Mouse (Mus musculus): ENCODE results near the gene Dhx15.
A peak's percentile ranks its signal among the peaks of the same experiment; 100 is the strongest.

DNA sequence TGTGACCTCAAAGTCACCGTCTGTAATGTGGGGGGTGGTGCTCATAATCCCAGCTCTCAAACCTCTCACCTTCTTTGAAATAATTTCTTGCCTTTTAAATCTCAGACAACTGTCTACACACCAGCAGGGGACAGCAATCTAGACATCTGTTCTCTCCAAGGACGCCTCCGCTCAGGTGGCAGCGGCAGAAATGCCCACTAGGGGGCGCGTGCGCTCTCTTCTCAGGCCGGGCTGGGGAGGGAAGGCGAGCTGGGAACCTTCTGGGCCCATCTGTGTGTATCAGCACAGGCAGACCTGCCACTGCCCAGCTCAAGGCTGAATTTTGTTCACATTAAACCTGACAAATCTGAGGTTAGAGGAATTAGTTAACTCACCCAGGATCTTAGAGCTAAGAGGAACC, 58.2 kb downstream of the Dhx15 start:
- peak; percentile 85 for TF ChIP-seq CTCF (IDR thresholded peaks at IDR 0.05; ENCODE audit: borderline replicate concordance, control insufficient read depth, extremely low read depth, insufficient read depth, low read length, poor library complexity)
- no peak for TF ChIP-seq POLR2A (IDR thresholded peaks at IDR 0.05; ENCODE audit: control insufficient read depth, extremely low read depth, insufficient read depth, low read length, poor library complexity)

Measured in thymus, adult 2 months (tissue).